Mouse (Mus musculus) cerebellum, postnatal 14 days (tissue): ENCODE measurements around the gene Olfr585.

Experiments used
- DNase-seq, 2 experiments: peaks; one replicate each; pipeline ENCODE4 v3.0.0; 2021; ENCODE audit warnings: mixed read lengths in 2 of 2

Olfr585 gene

GRCm38 (mm10) chr7:103097420-103097819, at the start of gene Olfr585:
Gene Olfr585, plus strand, starts transcription at chr7:103097720.
- no peak for DNase-seq

DNA sequence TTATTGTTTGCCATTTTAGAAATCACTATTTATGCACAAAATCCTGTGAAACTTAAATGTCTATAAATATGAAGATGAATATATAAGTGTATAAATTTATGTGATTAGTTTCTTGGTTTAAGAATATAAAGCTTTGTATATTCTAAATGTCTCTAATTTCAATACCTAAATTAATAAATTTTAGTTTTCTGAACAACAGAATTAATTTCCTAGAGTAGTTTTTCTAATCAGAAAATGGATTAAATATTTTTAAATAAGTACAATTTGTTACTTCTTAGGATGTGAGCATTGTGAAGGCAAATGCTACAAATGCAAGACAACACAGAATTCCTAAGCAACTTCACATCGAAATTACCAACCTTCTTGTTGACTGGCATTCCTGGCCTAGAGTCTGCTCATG, 46.5 kb upstream of the Olfr585 start, which contains the start of gene Olfr583:
Gene Olfr583, plus strand, starts transcription at position 301 of the 400 bp plus-strand sequence.
- DNase-seq, result no peak

- DNase-seq, result no peak
These were observed 15.9 kb upstream of the Olfr585 start, which contains the start of gene Olfr584 for GRCm38 (mm10) chr7:103081585-103081984. Gene Olfr584, plus strand, starts transcription at chr7:103081885.

GRCm38 (mm10) chr7:103119406-103119805, 21.9 kb downstream of the Olfr585 start:
- DNase-seq, result no peak

DNA sequence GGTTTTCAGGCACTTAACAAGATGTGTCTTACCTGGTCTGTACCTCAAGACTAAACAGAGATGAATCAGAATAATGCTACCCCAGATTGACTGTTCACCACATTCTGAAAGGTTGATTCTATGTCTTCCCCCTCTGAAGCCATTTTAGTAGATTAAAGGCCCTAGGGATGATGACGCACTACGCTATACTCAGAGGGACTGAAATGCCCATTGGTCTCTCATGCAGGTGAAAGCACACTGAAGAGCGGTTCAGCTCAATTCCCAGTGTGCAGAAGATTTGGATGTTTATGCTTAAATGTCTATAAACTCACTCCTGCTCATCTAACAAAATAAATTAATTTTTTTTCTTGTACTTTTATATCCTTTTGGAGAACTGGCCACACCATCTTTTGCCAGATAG, 28.0 kb downstream of the Olfr585 start, which contains the start of gene Olfr586:
Gene Olfr586, minus strand, starts transcription at position 101 of the 400 bp plus-strand sequence.
- no peak for DNase-seq

DNA sequence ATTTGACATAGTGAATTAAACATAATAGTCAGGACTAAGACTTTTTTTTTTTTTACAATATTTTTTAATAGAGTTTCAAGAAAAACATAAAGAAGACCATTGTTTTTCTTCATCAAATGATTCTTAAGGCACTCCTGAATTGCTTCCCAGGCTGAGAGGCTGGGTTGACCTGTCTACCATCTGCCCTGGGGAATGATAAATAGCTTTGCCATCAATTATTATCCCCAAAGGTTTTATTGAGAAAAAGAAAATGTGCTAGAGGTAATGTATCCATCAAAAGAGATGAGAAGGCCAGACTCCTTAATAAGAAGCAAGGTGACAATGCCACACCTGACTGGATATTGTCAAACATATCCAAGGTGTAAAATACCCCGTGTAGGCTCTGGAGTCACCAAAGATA, 43.1 kb downstream of the Olfr585 start, which contains the start of gene Olfr588-ps1:
Gene Olfr588-ps1, plus strand, starts transcription at position 301 of the 400 bp plus-strand sequence.
- no peak for DNase-seq
